Comparison of ENCODE assay signal across 12 mouse cellular contexts in genomic region chr4:134558570-134559113, GRCm38 (mm10). TPM values are rescaled to one million over a fixed set of nuclear protein-coding genes. Genes with fewer than 3 reads are reported as not detected.
DNase-seq lines count a peak whose midpoint lies in the region; ATAC-seq and TF ChIP-seq lines count a peak whose summit lies in the region.
"Had no signal": no experiment of that assay in that cellular context is flagged by ENCODE, and none has a peak within 500 bp of the region (broad histone marks: within the 10 kb centered on the region; RNA-seq: fewer than 3 reads in every experiment).

No protein-coding gene starts in this region.

- no peaks in the 10 kb centered on the region for H3K9me3 ChIP-seq in heart, embryonic 10.5 days
- H3K9me3 ChIP-seq in limb, embryonic 13.5 days: no peaks in the 10 kb centered on the region
- H3K9me3 ChIP-seq in intestine, embryonic 15.5 days: no peaks in the 10 kb centered on the region
- H3K9me3 ChIP-seq: hindbrain, embryonic 13.5 days had no signal

- H3K4me1 ChIP-seq in heart, embryonic 10.5 days: peaks cover 23% of the 10 kb centered on the region
- peaks cover 4% of the 10 kb centered on the region for H3K4me1 ChIP-seq in heart, adult 2 months (ENCODE audit: control insufficient read depth, insufficient read depth, low read length)
- peaks cover 6% of the 10 kb centered on the region for H3K4me1 ChIP-seq in testis, adult 2 months (ENCODE audit: control insufficient read depth, insufficient read depth, low read length)
- peaks cover 17% of the 10 kb centered on the region for H3K4me1 ChIP-seq in limb, embryonic 13.5 days
- peaks cover 6% of the 10 kb centered on the region; the same call in 1 of the 2 replicates for H3K4me1 ChIP-seq in intestine, embryonic 15.5 days (replicated peaks)

- no peaks in the 10 kb centered on the region for H3K27me3 ChIP-seq in heart, embryonic 10.5 days (ENCODE audit: insufficient read depth, poor library complexity, severe bottlenecking)
- no peaks in the 10 kb centered on the region for H3K27me3 ChIP-seq in heart, adult 2 months (ENCODE audit: control insufficient read depth, insufficient read depth, low read length)
- H3K27me3 ChIP-seq in testis, adult 2 months (ENCODE audit: control insufficient read depth, insufficient read depth, low read length): no peaks in the 10 kb centered on the region
- no peaks in the 10 kb centered on the region for H3K27me3 ChIP-seq in limb, embryonic 13.5 days
- no peaks in the 10 kb centered on the region for H3K27me3 ChIP-seq in intestine, embryonic 15.5 days (replicated peaks)
- H3K27me3 ChIP-seq: hindbrain, embryonic 13.5 days; Patski had no signal

- TF ChIP-seq CTCF in heart, adult 2 months (IDR thresholded peaks at IDR 0.05): no peak
- TF ChIP-seq CTCF in testis, adult 2 months (IDR thresholded peaks at IDR 0.05; ENCODE audit: control insufficient read depth, insufficient read depth, insufficient replicate concordance, low read depth, low read length): no peak

- no peak overlapping the region for H3K9ac ChIP-seq in heart, adult 2 months (ENCODE audit: low read depth, low read length)
- H3K9ac ChIP-seq in limb, embryonic 13.5 days: peak overlapping the region; percentile 50; the same call in 1 of the 2 replicates
- no peak overlapping the region for H3K9ac ChIP-seq in intestine, embryonic 15.5 days
- H3K9ac ChIP-seq: hindbrain, embryonic 13.5 days had no signal

- H3K79me2 ChIP-seq in heart, adult 2 months (replicated peaks; ENCODE audit: control insufficient read depth, insufficient read depth, low read length): no peaks in the 10 kb centered on the region

- no peak for TF ChIP-seq EP300 in heart, adult 2 months (IDR thresholded peaks at IDR 0.05; ENCODE audit: insufficient read depth, low read depth, low read length)

- H3K36me3 ChIP-seq in heart, embryonic 10.5 days: peaks cover 24% of the 10 kb centered on the region
- H3K36me3 ChIP-seq in heart, adult 2 months (ENCODE audit: control insufficient read depth, insufficient read depth, low read length): no peaks in the 10 kb centered on the region
- no peaks in the 10 kb centered on the region for H3K36me3 ChIP-seq in testis, adult 2 months (ENCODE audit: control insufficient read depth, insufficient read depth, low read length)
- no peaks in the 10 kb centered on the region for H3K36me3 ChIP-seq in limb, embryonic 13.5 days
- no peaks in the 10 kb centered on the region for H3K36me3 ChIP-seq in intestine, embryonic 15.5 days

- H3K4me3 ChIP-seq in heart, embryonic 10.5 days: no peak overlapping the region
- no peak overlapping the region for H3K4me3 ChIP-seq in heart, adult 2 months
- H3K4me3 ChIP-seq in testis, adult 2 months (ENCODE audit: control insufficient read depth, low read depth, low read length): no peak overlapping the region
- no peak overlapping the region for H3K4me3 ChIP-seq in limb, embryonic 13.5 days
- no peak overlapping the region for H3K4me3 ChIP-seq in intestine, embryonic 15.5 days (replicated peaks)
- H3K4me3 ChIP-seq: hindbrain, embryonic 13.5 days had no signal

- H3K4me2 ChIP-seq in limb, embryonic 13.5 days (replicated peaks): no peak overlapping the region
- H3K4me2 ChIP-seq in intestine, embryonic 15.5 days (replicated peaks): no peak overlapping the region
- H3K4me2 ChIP-seq: hindbrain, embryonic 13.5 days had no signal

- DNase-seq in heart, embryonic 10.5 days (ENCODE audit: low spot score): no peak
- no peak for DNase-seq in heart, adult 2 months
- DNase-seq in testis, postnatal 10 days (ENCODE audit: low spot score): no peak
- DNase-seq in thymus, postnatal 4 days: peak; percentile 62
- no peak for DNase-seq in cerebellum, postnatal 36 days
- DNase-seq: left cerebral cortex, postnatal 4 days had no signal

- no peak for ATAC-seq in limb, embryonic 13.5 days (ENCODE audit: low FRiP score, low read depth)
- ATAC-seq in intestine, embryonic 15.5 days: no peak
- ATAC-seq: Patski had no signal

- intact Hi-C loops in heart, adult 2 months (cut with DNase I): no loop called here

- WGBS in heart, embryonic 10.5 days: 63% methylated on average over 9 of the region's 9 CpGs
- WGBS in heart, adult 2 months: 38% methylated on average over 9 of the region's 9 CpGs
- 18% methylated on average over 9 of the region's 9 CpGs for WGBS in limb, embryonic 13.5 days
- 58% methylated on average over 9 of the region's 9 CpGs for WGBS in intestine, embryonic 15.5 days

- no peak for TF ChIP-seq POLR2A in heart, adult 2 months (IDR thresholded peaks at IDR 0.05; ENCODE audit: insufficient read depth, low read depth, low read length)
- no peak for TF ChIP-seq POLR2A in testis, adult 2 months (IDR thresholded peaks at IDR 0.05; ENCODE audit: control insufficient read depth, low read depth, low read length)

- H3K27ac ChIP-seq in heart, embryonic 10.5 days: peak overlapping the region; percentile 53; the same call in 1 of the 2 replicates
- H3K27ac ChIP-seq in heart, adult 2 months: no peak overlapping the region; the same call in 1 of the 2 replicates
- peak overlapping the region; percentile 22; the same call in 1 of the 2 replicates for H3K27ac ChIP-seq in testis, adult 2 months (ENCODE audit: control insufficient read depth, insufficient read depth, low read depth, low read length)
- H3K27ac ChIP-seq in limb, embryonic 13.5 days: 0 out of 2 replicates have a peak overlapping the region, but pooled peaks have one; percentile 48
- no peak overlapping the region for H3K27ac ChIP-seq in intestine, embryonic 15.5 days
- H3K27ac ChIP-seq: macrophage had no signal

RNA-seq across cellular contexts. Expression of gene Selenon, which starts 6.7 kb away (rescaled TPM):
- 8.0 and 9.0 TPM in 2 replicates for polyA plus RNA-seq in heart, embryonic 10.5 days (2016; fragmentation: Nextera tagmentation; extraction: Ambion mirVana)
- 10 to 100 TPM; 18.6 to 19.9 TPM for total RNA-seq in heart, adult 2 months (2021)
- 22.5 and 23.6 TPM in 2 replicates for polyA plus RNA-seq in heart, adult 2 months (2012; rRNA removed)
- 1.4 and 1.6 TPM in 2 replicates for polyA plus RNA-seq in testis, adult 2 months (2012; rRNA removed)
- 15.2 and 16.3 TPM in 2 replicates for polyA plus RNA-seq in limb, embryonic 13.5 days (2015; fragmentation: Nextera tagmentation; extraction: Ambion mirVana)
- 15.3 and 25.1 TPM in 2 replicates for polyA plus RNA-seq in intestine, embryonic 15.5 days (2015; fragmentation: Nextera tagmentation; extraction: Ambion mirVana)

RNA-seq across cellular contexts. Expression of gene Mtfr1l, which starts 23.5 kb away (rescaled TPM):
- 155 and 166 TPM in 2 replicates for polyA plus RNA-seq in heart, embryonic 10.5 days (2016; fragmentation: Nextera tagmentation; extraction: Ambion mirVana)
- 100 to 1,000 TPM; 170 to 191 TPM for total RNA-seq in heart, adult 2 months (2021)
- 196 and 278 TPM in 2 replicates for polyA plus RNA-seq in heart, adult 2 months (2012; rRNA removed)
- polyA plus RNA-seq in testis, adult 2 months (2012; rRNA removed): 286 and 306 TPM in 2 replicates
- polyA plus RNA-seq in limb, embryonic 13.5 days (2015; fragmentation: Nextera tagmentation; extraction: Ambion mirVana): 131 and 132 TPM in 2 replicates
- polyA plus RNA-seq in intestine, embryonic 15.5 days (2015; fragmentation: Nextera tagmentation; extraction: Ambion mirVana): 88.3 and 96.4 TPM in 2 replicates

RNA-seq across cellular contexts. Expression of gene Aunip, which starts 47.8 kb away (rescaled TPM):
- polyA plus RNA-seq in heart, embryonic 10.5 days (2016; fragmentation: Nextera tagmentation; extraction: Ambion mirVana): 16.1 and 17.2 TPM in 2 replicates
- under 1 TPM; 0.18 TPM for total RNA-seq in heart, adult 2 months (2021)
- not detected in 2 replicates for polyA plus RNA-seq in heart, adult 2 months (2012; rRNA removed)
- polyA plus RNA-seq in testis, adult 2 months (2012; rRNA removed): 3.7 and 3.8 TPM in 2 replicates
- 10.6 and 10.8 TPM in 2 replicates for polyA plus RNA-seq in limb, embryonic 13.5 days (2015; fragmentation: Nextera tagmentation; extraction: Ambion mirVana)
- polyA plus RNA-seq in intestine, embryonic 15.5 days (2015; fragmentation: Nextera tagmentation; extraction: Ambion mirVana): 16.0 and 18.0 TPM in 2 replicates

Comparison
In these comparisons a context has a peak if more than half of its experiments do, and no peak if none do; other contexts are left out.
1. H3K27ac ChIP-seq: peak in heart, embryonic 10.5 days (single experiment), testis, adult 2 months (single experiment) and limb, embryonic 13.5 days (single experiment); none in heart, adult 2 months (single experiment) and intestine, embryonic 15.5 days (single experiment).